Mouse (Mus musculus) midbrain, embryonic 16.5 days (tissue): Measurements from ENCODE around the gene Nrp1. TPM values are rescaled to one million over a fixed set of nuclear protein-coding genes. Genes with fewer than 3 reads are reported as not detected.

ENCODE experiments used
- ATAC-seq: fragments of 200-750 bp; cut with Nextera tagmentation; 2 replicates; pipeline ENCODE4 v1.8.0; 2017; ENCODE audit warnings: moderate TSS enrichment
- H3K27ac ChIP-seq: fragments of 300-500 bp; sonication (generic); 2 replicates; pipeline ENCODE4 v1.5.1; 2014; ENCODE audit warnings: mild to moderate bottlenecking, low read length, mixed read lengths
- H3K27me3 ChIP-seq: fragments of 300-500 bp; sonication (generic); 2 replicates; pipeline ENCODE4 v1.6.1; 2014; ENCODE audit warnings: low read depth, low read length, mixed read lengths; ENCODE audit not compliant: control insufficient read depth, insufficient read depth
- H3K36me3 ChIP-seq: fragments of 300-500 bp; sonication (generic); 2 replicates; pipeline ENCODE4 v1.6.1; 2014; ENCODE audit warnings: mild to moderate bottlenecking, low read length, moderate library complexity, mixed read lengths; ENCODE audit not compliant: control insufficient read depth, insufficient read depth
- H3K4me1 ChIP-seq: fragments of 300-500 bp; sonication (generic); 2 replicates; pipeline ENCODE4 v1.6.1; 2014; ENCODE audit warnings: mild to moderate bottlenecking, low read length, mixed read lengths; ENCODE audit not compliant: control insufficient read depth, insufficient read depth
- H3K4me2 ChIP-seq: fragments of 300-500 bp; sonication (generic); 2 replicates; pipeline ENCODE4 v1.6.1; 2014; ENCODE audit warnings: mild to moderate bottlenecking, low read length, mixed read lengths
- H3K4me3 ChIP-seq: fragments of 300-500 bp; sonication (generic); 2 replicates; pipeline ENCODE4 v1.5.1; 2014; ENCODE audit warnings: low read depth, mild to moderate bottlenecking, low read length, moderate library complexity, mixed read lengths
- H3K9ac ChIP-seq: fragments of 300-500 bp; sonication (generic); 2 replicates; pipeline ENCODE4 v1.6.1; 2014; ENCODE audit warnings: low read depth, low read length, mixed read lengths
- H3K9me3 ChIP-seq: fragments of 300-500 bp; sonication (generic); replicated peaks from 2 replicates; pipeline ENCODE4 v1.6.1; 2014; ENCODE audit warnings: mild to moderate bottlenecking, low read length, mixed read lengths; ENCODE audit not compliant: control insufficient read depth, poor library complexity, severe bottlenecking
- WGBS: fragments of 180-500 bp; shearing (Covaris S2); extraction: QIAGEN DNeasy Blood & Tissue Kit; methylation state at CpG from one replicate; pipeline ENCODE4 v1.1.7; 2014; 5-methylcytosine and 5-hydroxymethylcytosine counted together
- microRNA counts: library from miRNA; unstranded; fragments of <30 nt; microRNA quantifications from one replicate; lab custom pipeline; 2016
- microRNA-seq: library from miRNA; unstranded; fragments of <30 nt; microRNA quantifications from one replicate; pipeline ENCODE4, GENCODE M21; 2017
- polyA plus RNA-seq: library from polyadenylated mRNA; unstranded; fragments of >200 nt; fragmentation: Nextera tagmentation; extraction: Ambion mirVana; gene quantifications from 2 replicates; pipeline ENCODE4 v1.2.1, GENCODE M21; 2015

Nrp1 gene
- polyA plus RNA-seq, 1 experiment from 2014 or later: 85.8 TPM

DNA sequence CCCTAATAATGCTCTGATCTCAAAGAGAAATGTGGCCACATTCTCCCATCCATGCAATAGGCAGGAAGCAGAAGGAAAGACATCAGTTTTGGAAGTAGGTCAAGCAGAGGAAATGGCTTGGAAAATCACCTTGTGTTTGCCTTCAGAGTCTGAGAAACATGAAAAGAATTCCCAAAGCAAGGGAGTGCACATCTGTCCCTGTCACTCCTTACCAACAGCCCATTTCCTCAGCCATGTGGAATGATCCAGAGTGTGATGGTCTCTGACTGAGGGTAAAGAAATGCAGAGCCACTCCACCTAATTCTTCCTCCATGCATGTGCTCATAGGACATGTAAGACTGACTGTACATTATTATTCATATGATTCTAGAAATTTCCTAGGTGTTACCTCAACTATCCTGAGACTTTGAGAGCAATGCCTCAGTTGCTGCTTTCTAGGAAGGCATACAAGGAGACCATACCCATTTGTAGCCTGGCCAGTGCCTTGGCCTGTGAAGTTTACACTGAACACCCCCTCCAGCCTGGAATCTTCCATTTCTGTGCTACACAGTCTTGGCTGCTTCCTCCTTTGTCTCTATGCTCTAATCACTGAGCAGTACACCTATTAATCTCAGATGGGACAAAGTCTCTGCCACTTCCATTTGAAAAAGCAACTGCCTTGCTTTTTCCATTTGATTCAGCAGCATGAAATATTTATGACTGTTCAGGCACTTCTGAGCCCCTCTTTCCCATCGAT, 183.1 kb downstream of the Nrp1 start:
- Histone ChIP-seq H3K4me3 (no peak overlapping the region), H3K9ac (no peak overlapping the region), H3K27me3 (no peaks in the 10 kb centered on the region), H3K36me3 (no peaks in the 10 kb centered on the region), H3K4me1 (no peaks in the 10 kb centered on the region), H3K9me3 (no peaks in the 10 kb centered on the region), H3K27ac (no peak overlapping the region), H3K4me2 (no peak overlapping the region)
- 83% methylated on average over 1 of the region's 1 CpGs for WGBS
- no peak for ATAC-seq

DNA sequence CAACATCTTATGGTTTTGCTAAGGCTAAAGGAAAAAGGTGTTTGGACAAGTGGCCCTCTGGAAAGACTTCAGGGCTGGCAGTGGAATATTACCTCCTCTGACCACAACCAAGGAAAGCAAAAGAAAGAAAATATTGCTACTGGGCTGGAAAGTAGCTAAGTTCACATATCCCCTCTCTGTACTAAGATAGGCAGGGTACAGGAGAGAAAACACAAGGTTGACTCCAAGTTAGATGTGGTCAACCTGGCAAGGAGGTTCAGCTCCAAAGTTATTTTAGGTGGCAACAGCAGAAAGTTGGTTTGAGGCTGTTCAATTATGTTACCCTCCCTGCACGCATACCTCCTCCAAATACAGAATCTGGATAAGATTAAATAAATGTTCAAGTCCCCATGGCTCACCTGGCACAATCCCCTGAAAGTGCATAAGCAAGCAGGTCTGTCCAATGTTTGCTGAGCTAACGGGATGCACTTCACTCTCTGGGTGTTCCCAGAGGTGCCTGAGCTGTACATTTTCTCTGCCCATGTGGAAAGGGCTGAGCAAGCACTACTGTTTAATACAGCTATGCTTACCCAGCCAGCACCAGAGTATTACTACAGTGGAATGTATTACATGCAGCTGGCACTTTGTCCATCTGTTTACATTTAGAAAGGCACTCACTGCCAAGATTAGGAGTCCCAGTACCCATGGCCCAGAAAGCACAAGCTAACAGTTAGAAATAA, 185.9 kb downstream of the Nrp1 start:
- Histone ChIP-seq H3K9me3 (no peaks in the 10 kb centered on the region), H3K4me1 (no peaks in the 10 kb centered on the region), H3K4me2 (no peak overlapping the region), H3K36me3 (no peaks in the 10 kb centered on the region), H3K9ac (no peak overlapping the region), H3K4me3 (no peak overlapping the region), H3K27me3 (no peaks in the 10 kb centered on the region), H3K27ac (no peak overlapping the region)
- 78% methylated on average over 2 of the region's 2 CpGs for WGBS
- ATAC-seq: no peak

DNA sequence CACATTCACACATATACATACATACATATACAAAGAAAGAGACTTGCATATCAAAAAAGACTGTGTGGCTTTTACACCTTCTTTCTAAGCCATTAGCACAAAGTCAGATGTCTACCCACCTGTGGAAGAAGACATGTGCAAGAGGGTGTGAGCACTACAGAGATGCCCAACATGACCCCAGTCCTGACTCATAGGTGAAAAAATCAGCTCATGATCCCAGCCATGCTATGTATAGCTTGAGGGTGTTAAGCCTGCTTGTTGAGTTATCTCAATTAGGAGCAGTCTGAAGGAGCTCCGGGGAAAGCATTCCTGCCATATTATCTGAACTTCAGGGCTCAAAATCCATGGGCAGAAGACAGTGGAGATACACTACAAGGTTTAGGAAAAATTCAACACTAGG, 187.9 kb downstream of the Nrp1 start:
- H3K27ac ChIP-seq: no peak overlapping the region
- H3K36me3 ChIP-seq: no peaks in the 10 kb centered on the region
- no peak for ATAC-seq
- H3K9ac ChIP-seq: no peak overlapping the region
- 96% methylated on average over 1 of the region's 1 CpGs for WGBS
- no peak overlapping the region for H3K4me3 ChIP-seq
- H3K9me3 ChIP-seq: no peaks in the 10 kb centered on the region
- no peak overlapping the region for H3K4me2 ChIP-seq
- H3K4me1 ChIP-seq: no peaks in the 10 kb centered on the region
- H3K27me3 ChIP-seq: no peaks in the 10 kb centered on the region

DNA sequence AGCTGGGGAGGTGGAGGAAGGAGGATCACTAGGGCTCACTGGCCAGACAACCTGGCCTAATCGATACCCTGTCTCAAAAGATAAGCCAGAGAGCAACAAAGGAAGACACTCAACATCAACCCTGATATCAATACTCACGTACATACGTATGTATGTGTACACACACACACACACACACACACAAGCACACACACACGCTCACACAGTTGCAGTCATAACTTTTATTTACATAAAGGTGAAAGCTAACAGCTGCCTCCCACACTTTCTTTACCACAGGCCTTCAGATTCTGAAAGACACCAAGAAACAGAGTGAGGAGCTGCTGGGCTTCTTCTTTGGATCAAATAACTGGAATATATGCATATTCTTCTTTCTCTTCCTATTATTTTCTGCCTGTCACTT, 189.0 kb downstream of the Nrp1 start:
- Histone ChIP-seq H3K36me3 (no peaks in the 10 kb centered on the region), H3K4me2 (no peak overlapping the region), H3K9me3 (no peaks in the 10 kb centered on the region), H3K27me3 (no peaks in the 10 kb centered on the region), H3K9ac (no peak overlapping the region), H3K4me1 (no peaks in the 10 kb centered on the region), H3K27ac (no peak overlapping the region), H3K4me3 (no peak overlapping the region)
- 91% methylated on average over 4 of the region's 4 CpGs for WGBS
- ATAC-seq: no peak

DNA sequence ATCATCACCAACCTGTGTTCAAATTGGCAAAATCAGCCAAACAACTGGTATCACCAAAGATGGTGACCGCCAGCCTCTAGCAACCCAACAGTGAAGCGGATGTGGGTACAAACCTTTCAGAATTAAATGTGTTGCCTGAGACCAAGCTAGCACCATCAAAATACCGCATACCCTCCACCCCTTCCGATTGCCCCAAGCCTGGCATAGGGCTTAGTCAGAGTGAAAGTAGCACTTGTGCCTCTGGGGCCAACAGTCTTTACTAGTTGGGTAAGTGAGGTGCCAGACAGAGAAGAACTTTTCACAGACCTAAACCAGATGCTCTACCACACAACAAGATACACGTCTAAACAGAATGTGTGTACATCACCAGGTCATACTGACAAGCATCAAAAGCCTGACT, 191.3 kb downstream of the Nrp1 start:
- no peak overlapping the region for H3K4me3 ChIP-seq
- no peak overlapping the region for H3K4me2 ChIP-seq
- H3K9me3 ChIP-seq: no peaks in the 10 kb centered on the region
- no peak overlapping the region for H3K27ac ChIP-seq
- no peaks in the 10 kb centered on the region for H3K36me3 ChIP-seq
- no peaks in the 10 kb centered on the region for H3K4me1 ChIP-seq
- H3K27me3 ChIP-seq: no peaks in the 10 kb centered on the region
- 96% methylated on average over 5 of the region's 5 CpGs for WGBS
- ATAC-seq: no peak
- H3K9ac ChIP-seq: no peak overlapping the region

DNA sequence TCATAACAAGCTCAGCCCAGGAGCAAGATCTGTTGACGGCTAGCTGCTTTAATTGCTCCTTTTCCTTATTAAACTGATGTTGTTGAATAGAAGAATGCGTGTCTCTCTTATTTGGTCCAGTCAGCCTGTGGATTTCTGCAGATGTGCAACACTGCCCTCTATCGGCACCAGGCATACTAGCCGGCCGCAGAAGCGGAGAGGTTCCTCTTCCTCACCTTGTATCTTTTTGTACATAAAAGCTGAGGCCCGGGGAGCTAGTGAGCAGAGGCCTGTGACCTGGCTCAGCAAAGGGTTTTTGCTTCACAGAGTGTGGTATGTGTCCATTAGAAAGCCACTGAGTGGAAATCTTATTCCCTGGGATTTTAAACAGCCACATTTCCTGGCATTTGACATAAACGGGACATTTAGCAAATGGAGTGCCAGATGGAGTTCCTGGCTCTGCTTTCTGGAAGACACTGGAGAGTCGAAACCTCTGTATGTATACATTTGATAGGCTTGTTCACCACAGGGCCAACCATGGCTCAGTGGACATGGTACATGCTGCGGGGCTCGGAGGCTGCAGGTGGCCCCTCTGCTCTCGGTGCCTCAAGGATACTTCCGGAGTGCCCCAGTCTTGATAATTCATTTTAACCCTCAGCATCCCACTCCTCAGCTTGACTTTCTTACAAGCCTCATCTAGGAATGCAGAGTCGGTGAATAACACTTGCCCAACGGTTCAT, 193.2 kb downstream of the Nrp1 start:
- H3K27me3 ChIP-seq: no peaks in the 10 kb centered on the region
- H3K9me3 ChIP-seq: no peaks in the 10 kb centered on the region
- H3K36me3 ChIP-seq: no peaks in the 10 kb centered on the region
- H3K4me3 ChIP-seq: no peak overlapping the region
- no peak overlapping the region for H3K27ac ChIP-seq
- H3K4me2 ChIP-seq: no peak overlapping the region
- ATAC-seq: peak; percentile 56; the same call in 1 of the 2 replicates
- H3K4me1 ChIP-seq: no peaks in the 10 kb centered on the region
- WGBS: 48% methylated on average over 15 of the region's 15 CpGs
- no peak overlapping the region for H3K9ac ChIP-seq

MicroRNAs within 50 kb of the gene (microRNA counts, 519-probe panel; counts per million panel counts)
- microRNA mmu-miR-1903 (lab: Ali Mortazavi, UCI): 1,403 counts per million, percentile 27 among the panel's probes with 10 or more counts

Small RNA genes within 50 kb of the gene (microRNA-seq; reads per million reads assigned to microRNA genes)
- gene Mir1903: not detected
